Mouse (Mus musculus) heart, embryonic 15.5 days (tissue): ENCODE results near the gene Cldn7. TPM values are rescaled to one million over a fixed set of nuclear protein-coding genes. Genes with fewer than 3 reads are reported as not detected.
"Not testable (repeated sequence)": the region's sequence is repeated elsewhere in the genome, so short reads cannot be mapped to it uniquely, and the experiment has no call there.

Source experiments
- ATAC-seq: fragments of 200-750 bp; cut with Nextera tagmentation; replicated peaks from 2 replicates; pipeline ENCODE4 v1.8.0; 2017; ENCODE audit warnings: low read depth, moderate TSS enrichment; ENCODE audit not compliant: insufficient number of reproducible peaks, insufficient read depth, low FRiP score
- H3K27ac ChIP-seq: fragments of 300-500 bp; sonication (generic); 2 replicates; pipeline ENCODE4 v1.5.1; 2015; ENCODE audit warnings: mild to moderate bottlenecking, inconsistent platforms
- H3K27me3 ChIP-seq: fragments of 300-500 bp; sonication (generic); 2 replicates; pipeline ENCODE4 v1.6.1; 2015; ENCODE audit warnings: inconsistent platforms
- H3K36me3 ChIP-seq: fragments of 300-500 bp; sonication (generic); 2 replicates; pipeline ENCODE4 v1.6.1; 2015; ENCODE audit warnings: mild to moderate bottlenecking, inconsistent platforms
- H3K4me1 ChIP-seq: fragments of 300-500 bp; sonication (generic); replicated peaks from 2 replicates; pipeline ENCODE4 v1.6.1; 2015; ENCODE audit warnings: inconsistent platforms
- H3K4me2 ChIP-seq: fragments of 300-500 bp; sonication (generic); 2 replicates; pipeline ENCODE4 v1.6.1; 2015; ENCODE audit warnings: inconsistent platforms, mild to moderate bottlenecking, moderate library complexity
- H3K4me3 ChIP-seq: fragments of 300-500 bp; sonication (generic); 2 replicates; pipeline ENCODE4 v1.5.1; 2015; ENCODE audit warnings: mild to moderate bottlenecking, inconsistent platforms
- H3K9ac ChIP-seq: fragments of 300-500 bp; sonication (generic); 2 replicates; pipeline ENCODE4 v1.6.1; 2015; ENCODE audit warnings: mild to moderate bottlenecking, inconsistent platforms
- H3K9me3 ChIP-seq: fragments of 300-500 bp; sonication (generic); replicated peaks from 2 replicates; pipeline ENCODE4 v1.6.1; 2016; ENCODE audit warnings: inconsistent platforms
- WGBS: fragments of 180-500 bp; shearing (Covaris S2); methylation state at CpG from one replicate; pipeline ENCODE4 v1.1.7; 2015; ENCODE audit warnings: mixed read lengths; 5-methylcytosine and 5-hydroxymethylcytosine counted together
- polyA plus RNA-seq: library from polyadenylated mRNA; unstranded; fragments of >200 nt; fragmentation: Nextera tagmentation; extraction: Ambion mirVana; gene quantifications from 2 replicates; pipeline ENCODE4 v1.2.1, GENCODE M21; 2015

Cldn7 gene
- polyA plus RNA-seq, 1 experiment from 2014 or later: 3.8 TPM

- Histone ChIP-seq H3K36me3 (peaks cover 27% of the 10 kb centered on the region), H3K9me3 (no peaks in the 10 kb centered on the region), H3K4me2 (peak within 1 kb of the TSS; percentile 88), H3K4me3 (peak within 1 kb of the TSS; percentile 96), H3K9ac (peak within 1 kb of the TSS; percentile 97), H3K27ac (peak within 1 kb of the TSS; percentile 97), H3K4me1 (peaks cover 27% of the 10 kb centered on the region), H3K27me3 (no peaks in the 10 kb centered on the region)
- WGBS: under 1% methylated on average over 78 of the region's 78 CpGs
- ATAC-seq: peak; percentile 97
Measured at GRCm38 (mm10) chr11:69921114-69922011, 43.2 kb upstream of the Cldn7 start, which contains the start of gene Eif5a. Gene Eif5a, minus strand, starts transcription at chr11:69921958.

- 5% methylated on average over 12 of the region's 12 CpGs for WGBS
- peak overlapping the region; percentile 61 for H3K9ac ChIP-seq
- no peaks in the 10 kb centered on the region for H3K27me3 ChIP-seq
- peaks cover 26% of the 10 kb centered on the region for H3K4me1 ChIP-seq
- H3K36me3 ChIP-seq: peaks cover 19% of the 10 kb centered on the region
- H3K4me3 ChIP-seq: peak overlapping the region; percentile 96
- H3K27ac ChIP-seq: peak overlapping the region; percentile 92
- no peaks in the 10 kb centered on the region for H3K9me3 ChIP-seq
- H3K4me2 ChIP-seq: peak overlapping the region; percentile 72
- no peak for ATAC-seq
Measured at GRCm38 (mm10) chr11:69922012-69922756, 42.4 kb upstream of the Cldn7 start.

- Histone ChIP-seq H3K27me3 (no peaks in the 10 kb centered on the region), H3K4me2 (peak overlapping the region; percentile 72; the same call in 1 of the 2 replicates), H3K4me1 (peaks cover 26% of the 10 kb centered on the region), H3K9ac (no peak overlapping the region), H3K27ac (peak overlapping the region; percentile 92), H3K4me3 (no peak overlapping the region), H3K9me3 (no peaks in the 10 kb centered on the region), H3K36me3 (peaks cover 13% of the 10 kb centered on the region)
- 63% methylated on average over 3 of the region's 3 CpGs for WGBS
- no peak for ATAC-seq
Measured at GRCm38 (mm10) chr11:69922796-69923195, 41.8 kb upstream of the Cldn7 start.

- no peaks in the 10 kb centered on the region for H3K36me3 ChIP-seq
- no peak for ATAC-seq
- no peak overlapping the region for H3K4me2 ChIP-seq
- H3K4me3 ChIP-seq: no peak overlapping the region
- no peaks in the 10 kb centered on the region for H3K9me3 ChIP-seq
- H3K27me3 ChIP-seq: no peaks in the 10 kb centered on the region
- no peak overlapping the region for H3K27ac ChIP-seq
- H3K9ac ChIP-seq: no peak overlapping the region
- H3K4me1 ChIP-seq: peaks cover 5% of the 10 kb centered on the region
- 94% methylated on average over 2 of the region's 2 CpGs for WGBS
Measured at GRCm38 (mm10) chr11:69927501-69927900, 37.1 kb upstream of the Cldn7 start.

- no peak for ATAC-seq
- H3K27me3 ChIP-seq: no peaks in the 10 kb centered on the region
- H3K4me3 ChIP-seq: no peak overlapping the region
- peaks cover 5% of the 10 kb centered on the region for H3K4me1 ChIP-seq
- H3K9ac ChIP-seq: no peak overlapping the region
- no peaks in the 10 kb centered on the region for H3K9me3 ChIP-seq
- no peak overlapping the region for H3K27ac ChIP-seq
- no peak overlapping the region for H3K4me2 ChIP-seq
- no peaks in the 10 kb centered on the region for H3K36me3 ChIP-seq
- 31% methylated on average over 4 of the region's 4 CpGs for WGBS
Measured at GRCm38 (mm10) chr11:69929712-69930111, 34.9 kb upstream of the Cldn7 start.

- 83% methylated on average over 8 of the region's 8 CpGs for WGBS
- not testable (repeated sequence) for H3K27ac ChIP-seq, H3K9me3 ChIP-seq, H3K27me3 ChIP-seq, H3K36me3 ChIP-seq, ATAC-seq, H3K4me1 ChIP-seq, H3K4me3 ChIP-seq, H3K9ac ChIP-seq, H3K4me2 ChIP-seq
Measured at GRCm38 (mm10) chr11:69930176-69930575, 34.4 kb upstream of the Cldn7 start.

GRCm38 (mm10) chr11:69930967-69931537 lies 33.5 kb upstream of the Cldn7 start:
- Histone ChIP-seq H3K4me3 (no peak overlapping the region), H3K4me2 (no peak overlapping the region), H3K9ac (no peak overlapping the region), H3K4me1 (peaks cover 17% of the 10 kb centered on the region), H3K36me3 (no peaks in the 10 kb centered on the region), H3K9me3 (no peaks in the 10 kb centered on the region), H3K27me3 (peaks cover 7% of the 10 kb centered on the region), H3K27ac (peak overlapping the region; percentile 37; the same call in 1 of the 2 replicates)
- WGBS: 57% methylated on average over 3 of the region's 3 CpGs
- no peak for ATAC-seq

GRCm38 (mm10) chr11:69931769-69932168 lies 32.8 kb upstream of the Cldn7 start:
- H3K9ac ChIP-seq: no peak overlapping the region
- no peak for ATAC-seq
- no peaks in the 10 kb centered on the region for H3K36me3 ChIP-seq
- H3K27me3 ChIP-seq: peaks cover 11% of the 10 kb centered on the region
- H3K4me2 ChIP-seq: no peak overlapping the region
- no peak overlapping the region for H3K4me3 ChIP-seq
- H3K9me3 ChIP-seq: no peaks in the 10 kb centered on the region
- 60% methylated on average over 8 of the region's 8 CpGs for WGBS
- H3K4me1 ChIP-seq: peaks cover 24% of the 10 kb centered on the region
- H3K27ac ChIP-seq: no peak overlapping the region

GRCm38 (mm10) chr11:69932254-69932653 lies 32.3 kb upstream of the Cldn7 start:
- H3K4me1 ChIP-seq: peaks cover 29% of the 10 kb centered on the region
- no peak overlapping the region for H3K4me2 ChIP-seq
- H3K4me3 ChIP-seq: no peak overlapping the region
- no peaks in the 10 kb centered on the region for H3K36me3 ChIP-seq
- H3K27ac ChIP-seq: no peak overlapping the region
- no peak overlapping the region for H3K9ac ChIP-seq
- ATAC-seq: no peak
- no peaks in the 10 kb centered on the region for H3K9me3 ChIP-seq
- H3K27me3 ChIP-seq: peaks cover 11% of the 10 kb centered on the region
- 38% methylated on average over 3 of the region's 3 CpGs for WGBS

- no peak overlapping the region for H3K9ac ChIP-seq
- H3K9me3 ChIP-seq: no peaks in the 10 kb centered on the region
- no peak overlapping the region for H3K4me2 ChIP-seq
- no peak overlapping the region for H3K27ac ChIP-seq
- no peaks in the 10 kb centered on the region for H3K36me3 ChIP-seq
- no peak for ATAC-seq
- peaks cover 37% of the 10 kb centered on the region for H3K4me1 ChIP-seq
- H3K27me3 ChIP-seq: peaks cover 14% of the 10 kb centered on the region
- 65% methylated on average over 4 of the region's 4 CpGs for WGBS
- no peak overlapping the region for H3K4me3 ChIP-seq
Measured at GRCm38 (mm10) chr11:69933066-69933465, 31.5 kb upstream of the Cldn7 start.

- Histone ChIP-seq H3K9ac (peak overlapping the region; percentile 28; the same call in 1 of the 2 replicates), H3K4me3 (peak overlapping the region; percentile 28)
- ATAC-seq: 0 out of 2 replicates have a peak, but pooled peaks have one; percentile 32
Measured at GRCm38 (mm10) chr11:69934169-69934568, 30.4 kb upstream of the Cldn7 start.

More at GRCm38 (mm10) chr11:69934169-69934568, 30.4 kb upstream of the Cldn7 start:
- Histone ChIP-seq H3K4me2 (peak overlapping the region; percentile 58), H3K9me3 (no peaks in the 10 kb centered on the region), H3K4me1 (peaks cover 41% of the 10 kb centered on the region), H3K36me3 (no peaks in the 10 kb centered on the region), H3K27me3 (peaks cover 21% of the 10 kb centered on the region), H3K27ac (no peak overlapping the region)
- 1% methylated on average over 18 of the region's 18 CpGs for WGBS
